Mouse (Mus musculus): ENCODE results near the gene Aldh3a1.

GRCm38 (mm10) chr11:61222971-61223745, 15.8 kb downstream of the Aldh3a1 start:
- TF ChIP-seq CTCF (IDR thresholded peaks at IDR 0.05; ENCODE audit: extremely low read depth, insufficient read length, insufficient replicate concordance, low read depth, low read length) (no peak), POLR2A (IDR thresholded peaks at IDR 0.05; ENCODE audit: low read depth, low read length) (no peak)
